Mouse (Mus musculus): ENCODE measurements around the gene Piezo1.

DNA sequence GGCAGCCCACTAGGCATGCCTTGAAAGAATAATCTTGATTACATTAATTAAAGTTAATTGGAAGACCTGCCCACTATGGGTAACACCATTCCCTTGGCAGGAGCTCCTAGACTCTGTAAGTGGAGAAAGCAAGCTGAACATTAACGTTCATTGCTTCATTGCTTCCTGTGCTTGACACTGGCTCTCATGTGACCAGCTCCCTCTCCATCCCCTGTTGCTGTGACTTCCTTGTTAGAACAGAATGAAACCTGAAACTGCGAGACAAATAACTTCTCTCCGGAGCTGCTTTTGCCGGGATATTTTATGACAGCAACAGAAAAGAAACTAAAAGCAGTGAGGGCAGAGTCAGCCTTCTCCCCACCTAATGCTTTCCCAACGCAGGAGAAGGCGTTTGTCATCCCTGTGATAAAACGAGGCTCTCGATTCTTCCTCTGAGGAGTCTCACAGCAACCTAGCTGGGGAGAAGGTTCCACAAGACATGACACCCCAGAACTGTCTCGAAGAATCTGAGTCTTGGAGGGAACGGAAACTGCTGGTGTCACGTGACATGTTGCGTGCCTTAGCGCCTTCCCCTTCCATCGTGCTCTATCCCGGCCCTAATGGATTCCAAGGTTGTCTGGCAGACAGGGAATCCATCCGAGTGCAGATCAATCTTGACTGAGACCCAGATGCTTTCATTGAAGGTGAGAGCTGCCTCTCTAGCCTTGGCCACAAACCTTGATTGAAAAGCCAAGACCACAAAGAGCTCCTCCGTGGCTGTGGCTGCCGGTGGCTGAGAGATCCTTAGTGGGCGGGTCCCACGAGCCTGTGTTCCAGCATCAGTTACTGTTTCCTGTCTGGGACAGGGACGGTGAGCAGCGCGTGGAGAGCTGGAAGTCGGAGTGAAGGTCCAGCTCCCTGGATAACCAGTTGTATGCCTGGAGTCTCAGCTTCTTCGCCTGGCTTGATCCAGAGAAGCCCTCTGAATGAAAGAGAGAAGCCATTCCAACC is 13.5 kb upstream of the Piezo1 start:
- TF ChIP-seq POLR2A (IDR thresholded peaks at IDR 0.05; ENCODE audit: insufficient read depth, low read depth, low read length) (no peak), CTCF (IDR thresholded peaks at IDR 0.05) (no peak)
